Mouse (Mus musculus) G1E (cell line): ENCODE measurements at regions not wholly inside any gene's neighbourhood (a gene's known extent, or its start where the extent isn't known, plus 50 kb on each side); places are given as distances from the start of the nearest gene placed in this dataset.

Experiments
- CTCF ChIP-seq: IDR thresholded peaks from 2 replicates; pipeline ENCODE4 v1.5.1; 2012; ENCODE audit warnings: low read depth, low read length, inconsistent platforms, mixed read lengths
- GATA1 ChIP-seq: IDR thresholded peaks from 2 replicates; pipeline ENCODE4 v1.6.1; 2012; ENCODE audit warnings: borderline replicate concordance, low read length, inconsistent platforms, mixed read lengths
- GATA2 ChIP-seq: IDR thresholded peaks from 2 replicates; pipeline ENCODE4 v1.6.1; 2012; ENCODE audit warnings: low read depth, low read length, inconsistent platforms, borderline replicate concordance
- POLR2AphosphoS5 ChIP-seq: IDR thresholded peaks from 2 replicates; pipeline ENCODE4 v1.6.1; 2012; ENCODE audit warnings: low read depth, low read length, inconsistent platforms; ENCODE audit not compliant: insufficient replicate concordance
- TAL1 ChIP-seq: conservative IDR thresholded peaks from 2 replicates; pipeline ENCODE4 v1.6.1; 2012; ENCODE audit warnings: low read depth, low read length, inconsistent platforms, mixed read lengths

GRCm38 (mm10) chr6:51378436-51378835 lies 54.0 kb upstream of the Nfe2l3 start:
- TF ChIP-seq CTCF (no peak), TAL1 (no peak), GATA1 (no peak), GATA2 (no peak), POLR2AphosphoS5 (no peak)
